Mouse (Mus musculus): ENCODE measurements at regions not wholly inside any gene's neighbourhood (a gene's known extent, or its start where the extent isn't known, plus 50 kb on each side); places are given as distances from the start of the nearest gene placed in this dataset.

- no peak for ATAC-seq (ENCODE audit: insufficient number of reproducible peaks, low FRiP score, low TSS enrichment)
Observed at GRCm38 (mm10) chr4:95462476-95462875, 94.8 kb upstream of the Fggy start.

- ATAC-seq (ENCODE audit: insufficient number of reproducible peaks, low FRiP score, low TSS enrichment): no peak
Observed at GRCm38 (mm10) chr4:95463082-95463825, 94.1 kb upstream of the Fggy start.

- ATAC-seq (ENCODE audit: insufficient number of reproducible peaks, low FRiP score, low TSS enrichment): no peak
Observed at GRCm38 (mm10) chr4:95466647-95467046, 90.7 kb upstream of the Fggy start.

GRCm38 (mm10) chr4:95467526-95467925 lies 89.8 kb upstream of the Fggy start:
- no peak for ATAC-seq (ENCODE audit: insufficient number of reproducible peaks, low FRiP score, low TSS enrichment)

- ATAC-seq (ENCODE audit: insufficient number of reproducible peaks, low FRiP score, low TSS enrichment): no peak
Observed at GRCm38 (mm10) chr4:95474726-95475406, 82.4 kb upstream of the Fggy start.

GRCm38 (mm10) chr4:95476071-95476724 lies 81.1 kb upstream of the Fggy start:
- ATAC-seq (ENCODE audit: insufficient number of reproducible peaks, low FRiP score, low TSS enrichment): no peak

- no peak for ATAC-seq (ENCODE audit: insufficient number of reproducible peaks, low FRiP score, low TSS enrichment)
Observed at GRCm38 (mm10) chr4:95483571-95483970, 73.7 kb upstream of the Fggy start.

- ATAC-seq (ENCODE audit: insufficient number of reproducible peaks, low FRiP score, low TSS enrichment): no peak
Observed at GRCm38 (mm10) chr4:95487323-95487722, 70.0 kb upstream of the Fggy start.

- no peak for ATAC-seq (ENCODE audit: insufficient number of reproducible peaks, low FRiP score, low TSS enrichment)
Observed at GRCm38 (mm10) chr4:95487969-95488368, 69.3 kb upstream of the Fggy start.

GRCm38 (mm10) chr4:95489059-95489458 lies 68.2 kb upstream of the Fggy start:
- ATAC-seq (ENCODE audit: insufficient number of reproducible peaks, low FRiP score, low TSS enrichment): no peak

- no peak for ATAC-seq (ENCODE audit: insufficient number of reproducible peaks, low FRiP score, low TSS enrichment)
Observed at GRCm38 (mm10) chr4:95500265-95500664, 57.0 kb upstream of the Fggy start.

GRCm38 (mm10) chr4:95501164-95501563 lies 56.1 kb upstream of the Fggy start:
- no peak for ATAC-seq (ENCODE audit: insufficient number of reproducible peaks, low FRiP score, low TSS enrichment)

- ATAC-seq (ENCODE audit: insufficient number of reproducible peaks, low FRiP score, low TSS enrichment): no peak
Observed at GRCm38 (mm10) chr4:95507141-95507945, 50.0 kb upstream of the Fggy start.
